Mouse (Mus musculus) CH12.LX (cell line): ENCODE measurements around the gene Pja2. TPM values are rescaled to one million over a fixed set of nuclear protein-coding genes. Genes with fewer than 3 reads are reported as not detected.

Experiments used
- DNase-seq: peaks from one replicate; pipeline ENCODE4 v3.0.0-alpha.2; 2013; ENCODE audit errors: extremely low read depth
- H3K27ac ChIP-seq: 2 replicates; pipeline ENCODE4 v1.5.1; 2012; ENCODE audit warnings: low read depth, mild to moderate bottlenecking, control low read depth, moderate library complexity; ENCODE audit not compliant: insufficient read depth
- H3K27me3 ChIP-seq: replicated peaks from 2 replicates; pipeline ENCODE3; 2012; ENCODE audit warnings: inconsistent platforms
- H3K36me3 ChIP-seq, 2 experiments: replicated peaks in 1 of 2; 2 replicates each; pipeline versions ENCODE3 to v1.6.1; 2012; ENCODE audit warnings: inconsistent platforms in 1 of 2, low read length in 1 of 2, mild to moderate bottlenecking in 1 of 2, mixed read lengths in 1 of 2, moderate library complexity in 1 of 2; ENCODE audit not compliant: control insufficient read depth in 1 of 2, insufficient read depth in 1 of 2
- H3K4me1 ChIP-seq, 2 experiments: 2 replicates each; pipeline ENCODE4 v1.6.1; 2012; ENCODE audit warnings: inconsistent platforms in 1 of 2, moderate library complexity in 1 of 2; ENCODE audit not compliant: insufficient read depth in 2 of 2, control insufficient read depth in 1 of 2
- H3K4me2 ChIP-seq: 2 replicates; pipeline ENCODE4 v1.6.1; 2012; ENCODE audit warnings: low read depth, mild to moderate bottlenecking, control low read depth; ENCODE audit not compliant: poor library complexity, insufficient read depth, severe bottlenecking
- H3K4me3 ChIP-seq, 3 experiments: fragments of 150-350 bp in 1 of 3; sonication (generic) in 1 of 3; replicated peaks in 1 of 3; 2 replicates each; pipeline versions ENCODE3 to v1.5.1; 2011 to 2012; ENCODE audit warnings: low read depth in 2 of 3, low read length in 2 of 3, mild to moderate bottlenecking in 2 of 3, moderate library complexity in 2 of 3, control low read depth in 1 of 3, improper control_type of control experiment in 1 of 3, inconsistent platforms in 1 of 3, mixed read lengths in 1 of 3; ENCODE audit not compliant: poor library complexity in 1 of 3
- H3K79me2 ChIP-seq: replicated peaks from 2 replicates; pipeline ENCODE4 v1.6.1; 2012; ENCODE audit warnings: mild to moderate bottlenecking, moderate library complexity; ENCODE audit not compliant: control insufficient read depth, poor library complexity, insufficient read depth, severe bottlenecking; ENCODE audit errors: extremely low read depth
- H3K9ac ChIP-seq: 2 replicates; pipeline ENCODE4 v1.6.1; 2012; ENCODE audit warnings: low read depth, mild to moderate bottlenecking, control low read depth, moderate library complexity; ENCODE audit not compliant: insufficient read depth
- H3K9me3 ChIP-seq: replicated peaks from 2 replicates; pipeline ENCODE3; 2012; ENCODE audit warnings: low read length, inconsistent platforms, mixed read lengths
- CHD1 ChIP-seq: IDR thresholded peaks from 2 replicates; pipeline ENCODE4 v1.6.1; 2012; ENCODE audit warnings: low read depth, low read length, improper control_type of control experiment, inconsistent platforms
- CTCF ChIP-seq, 2 experiments: IDR thresholded peaks in 1 of 2; conservative IDR thresholded peaks in 1 of 2; 2 replicates each; pipeline ENCODE4 v1.5.1; 2011 to 2012; ENCODE audit warnings: low read depth in 2 of 2, low read length in 2 of 2, improper control_type of control experiment in 1 of 2, inconsistent platforms in 1 of 2, mild to moderate bottlenecking in 1 of 2, moderate library complexity in 1 of 2
- MAFK ChIP-seq: IDR thresholded peaks from 2 replicates; pipeline ENCODE4 v1.6.1; 2011; ENCODE audit warnings: low read length, improper control_type of control experiment; ENCODE audit not compliant: insufficient replicate concordance
- NELFE ChIP-seq: IDR thresholded peaks from 2 replicates; pipeline ENCODE4 v1.6.1; 2011; ENCODE audit warnings: low read depth, low read length, improper control_type of control experiment
- POLR2AphosphoS2 ChIP-seq: IDR thresholded peaks from 2 replicates; pipeline ENCODE4 v1.6.1; 2011; ENCODE audit warnings: low read depth, low read length, improper control_type of control experiment
- RCOR1 ChIP-seq: conservative IDR thresholded peaks from 2 replicates; pipeline ENCODE4 v1.6.1; 2012; ENCODE audit warnings: low read depth, mild to moderate bottlenecking, inconsistent platforms, low read length, improper control_type of control experiment
- SIN3A ChIP-seq: IDR thresholded peaks from 2 replicates; pipeline ENCODE4 v1.6.1; 2012; ENCODE audit warnings: low read length, improper control_type of control experiment, inconsistent platforms
- TCF12 ChIP-seq: IDR thresholded peaks from 2 replicates; pipeline ENCODE4 v1.6.1; 2014; ENCODE audit warnings: low read depth, mild to moderate bottlenecking, inconsistent platforms, low read length, improper control_type of control experiment
- UBTF ChIP-seq: IDR thresholded peaks from 2 replicates; pipeline ENCODE4 v1.6.1; 2012; ENCODE audit warnings: low read depth, mild to moderate bottlenecking, inconsistent platforms, low read length, improper control_type of control experiment, moderate library complexity
- dilution Hi-C: fragments of 300-500 bp; cut with MboI; formaldehyde crosslinking; loops from 2 replicates; pipeline ENCODE4 v1.14.3; 2020; ENCODE audit warnings: low sequenced_read_pairs; ENCODE audit not compliant: extremely low pct_unique_long_range_greater_than_20kb, extremely low pct_ligation_motif_present
- in situ Hi-C: fragments of 300-500 bp; cut with MboI; formaldehyde crosslinking; loops from 3 replicates; pipeline ENCODE4 v1.14.3; 2019; ENCODE audit warnings: low sequenced_read_pairs, low pct_ligation_motif_present, low pct_unique_long_range_greater_than_20kb, mixed read lengths
- polyA plus RNA-seq: library from polyadenylated mRNA; unstranded; fragments of >175 nt; gene quantifications from 2 replicates; pipeline ENCODE4 v1.2.1, GENCODE M21; 2012; ENCODE audit warnings: low read depth; ENCODE audit not compliant: insufficient read length
- total RNA-seq, 2 experiments: library from RNA; depleted of rRNA; stranded (reverse); fragments of 300-350 nt in 1 of 2; fragments of >200 nt in 1 of 2; gene quantifications; 2 replicates each; pipeline ENCODE4 v1.2.3; 2012 to 2014

Pja2 gene
- total and polyA plus RNA-seq, 3 experiments = 10.9 to 16.2 (median 13.9) TPM

GRCm38 (mm10) chr17:64361911-64362425, 30.3 kb upstream of the Pja2 start:
- Histone ChIP-seq H3K27ac (no peak overlapping the region), H3K36me3 (no peaks in the 10 kb centered on the region), H3K79me2 (no peaks in the 10 kb centered on the region), H3K9me3 (no peaks in the 10 kb centered on the region), H3K27me3 (no peaks in the 10 kb centered on the region), H3K4me1 (no peaks in the 10 kb centered on the region), H3K9ac (no peak overlapping the region), H3K4me3 (no peak overlapping the region), H3K4me2 (no peak overlapping the region)
- no peak for DNase-seq
- in situ Hi-C loops (no loop called here), dilution Hi-C loops (no loop called here)
- TF ChIP-seq TCF12 = no peak

- dilution Hi-C loops (no loop called here), in situ Hi-C loops (no loop called here)
- TF ChIP-seq CHD1 = no peak
- TF ChIP-seq SIN3A = no peak
- TF ChIP-seq CTCF (conservative IDR thresholded peaks at IDR 0.05 in 1 of 2, IDR thresholded peaks at IDR 0.05 in 1 of 2; ENCODE audit: low read depth in 2 of 2, low read length in 2 of 2) = no peak
- TF ChIP-seq MAFK = no peak
- TF ChIP-seq NELFE = no peak
- no peak for TF ChIP-seq UBTF
- no peak overlapping the region for H3K9ac ChIP-seq
- H3K4me3 ChIP-seq = no peak overlapping the region
- DNase-seq = no peak
- H3K36me3 ChIP-seq = no peaks in the 10 kb centered on the region
- no peaks in the 10 kb centered on the region for H3K79me2 ChIP-seq
- H3K27ac ChIP-seq = no peak overlapping the region
- H3K27me3 ChIP-seq = no peaks in the 10 kb centered on the region
- no peaks in the 10 kb centered on the region for H3K9me3 ChIP-seq
- no peaks in the 10 kb centered on the region for H3K4me1 ChIP-seq
- no peak overlapping the region for H3K4me2 ChIP-seq
These were observed 22.2 kb upstream of the Pja2 start for GRCm38 (mm10) chr17:64353940-64354339.

GRCm38 (mm10) chr17:64346135-64346534, 14.4 kb upstream of the Pja2 start:
- Histone ChIP-seq H3K4me1 (peaks cover 0 to 6% of the 10 kb centered on the region in 2 experiments; a peak in 2 of 4 replicates), H3K27me3 (no peaks in the 10 kb centered on the region), H3K4me2 (no peak overlapping the region), H3K9ac (no peak overlapping the region), H3K27ac (no peak overlapping the region), H3K79me2 (no peaks in the 10 kb centered on the region), H3K9me3 (no peaks in the 10 kb centered on the region), H3K36me3 (no peaks in the 10 kb centered on the region), H3K4me3 (no peak overlapping the region)
- DNase-seq = no peak
- TF ChIP-seq POLR2AphosphoS2 (no peak), RCOR1 (no peak)
- dilution Hi-C loops = no loop called here
- in situ Hi-C loops = no loop called here
